Mouse (Mus musculus) MEL (cell line): ENCODE data around the gene Tgm1.
A peak's percentile ranks its signal among the peaks of the same experiment; 100 is the strongest.

Experiments
- CTCF ChIP-seq, 3 experiments: IDR thresholded peaks in 2 of 3; conservative IDR thresholded peaks in 1 of 3; 2 replicates each; pipeline ENCODE4 v1.5.1; 2011 to 2012; ENCODE audit warnings: low read length in 3 of 3, low read depth in 2 of 3, mild to moderate bottlenecking in 2 of 3, improper control_type of control experiment in 1 of 3, inconsistent platforms in 1 of 3, mixed read lengths in 1 of 3, moderate library complexity in 1 of 3; ENCODE audit not compliant: control insufficient read depth in 1 of 3, insufficient read depth in 1 of 3, poor library complexity in 1 of 3, severe bottlenecking in 1 of 3
- EP300 ChIP-seq, 2 experiments: IDR thresholded peaks; 2 replicates each; pipeline ENCODE4 v1.6.1; 2011; ENCODE audit warnings: improper control_type of control experiment in 2 of 2, low read length in 2 of 2, low read depth in 1 of 2, mild to moderate bottlenecking in 1 of 2
- MAX ChIP-seq: IDR thresholded peaks from 2 replicates; pipeline ENCODE4 v1.6.1; 2011; ENCODE audit warnings: low read length, improper control_type of control experiment
- POLR2A ChIP-seq, 2 experiments: IDR thresholded peaks; 2 replicates each; pipeline ENCODE4 v1.6.1; 2011 to 2012; ENCODE audit warnings: low read length in 2 of 2, mild to moderate bottlenecking in 2 of 2, control low read depth in 1 of 2, improper control_type of control experiment in 1 of 2, low read depth in 1 of 2, moderate library complexity in 1 of 2; ENCODE audit not compliant: control insufficient read depth in 1 of 2, insufficient read depth in 1 of 2, poor library complexity in 1 of 2
- RCOR1 ChIP-seq: IDR thresholded peaks from 2 replicates; pipeline ENCODE4 v1.6.1; 2012; ENCODE audit warnings: low read depth, mild to moderate bottlenecking, inconsistent platforms, low read length, improper control_type of control experiment
- SIN3A ChIP-seq: IDR thresholded peaks from 2 replicates; pipeline ENCODE4 v1.6.1; 2012; ENCODE audit warnings: low read length, improper control_type of control experiment, inconsistent platforms
- TCF12 ChIP-seq: IDR thresholded peaks from 2 replicates; pipeline ENCODE4 v1.6.1; 2014; ENCODE audit warnings: low read depth, mild to moderate bottlenecking, inconsistent platforms, low read length, improper control_type of control experiment, moderate library complexity
- UBTF ChIP-seq: IDR thresholded peaks from 2 replicates; pipeline ENCODE4 v1.6.1; 2012; ENCODE audit warnings: low read depth, mild to moderate bottlenecking, inconsistent platforms, low read length, improper control_type of control experiment, moderate library complexity, borderline replicate concordance; ENCODE audit not compliant: insufficient read depth
- ZNF384 ChIP-seq: IDR thresholded peaks from 2 replicates; pipeline ENCODE4 v1.6.1; 2012; ENCODE audit warnings: low read depth, mild to moderate bottlenecking, inconsistent platforms, low read length, improper control_type of control experiment

DNA sequence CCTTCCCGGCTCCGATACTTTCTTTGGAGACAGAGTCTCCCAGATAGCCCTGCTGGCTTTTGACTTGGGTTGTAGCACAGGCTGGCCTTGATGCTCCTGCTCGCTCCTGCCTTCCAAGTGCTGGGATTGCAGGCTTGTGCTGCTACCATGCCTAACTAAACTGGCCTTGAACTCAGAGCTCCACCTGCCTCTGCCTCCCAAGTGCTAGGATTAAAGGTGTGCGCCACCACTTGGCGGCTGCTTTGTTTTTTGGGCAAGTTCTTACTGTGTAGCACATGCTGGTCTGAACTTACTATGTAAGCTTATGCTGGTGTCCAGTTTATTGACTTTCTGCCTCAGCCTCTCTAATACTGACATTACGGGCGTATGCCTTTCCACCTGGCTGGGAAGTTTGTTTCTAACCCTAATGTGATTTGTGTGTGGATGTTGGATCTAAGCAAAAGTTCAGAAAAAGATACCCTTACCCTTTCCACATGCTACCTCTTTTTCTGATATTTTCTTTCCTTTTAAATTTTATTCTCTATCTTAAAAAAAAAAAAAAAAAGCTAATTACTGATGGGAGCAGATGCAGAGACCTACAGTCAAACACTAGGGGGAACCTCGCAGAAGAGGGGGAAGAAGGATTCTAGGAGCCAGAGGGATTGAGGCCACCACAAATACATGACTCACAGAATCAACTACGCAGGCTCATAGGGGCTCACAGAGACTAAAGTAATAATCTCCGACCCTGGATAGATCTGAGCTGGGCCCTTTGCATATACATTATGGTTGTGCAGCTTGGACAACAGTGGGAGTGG is 33.5 kb upstream of the Tgm1 start:
- TF ChIP-seq EP300 (IDR thresholded peaks at IDR 0.05; ENCODE audit: low read depth in 1 of 2, low read length in 2 of 2), result no peak
- TF ChIP-seq ZNF384, result peak; percentile 47; the same call in 1 of the 2 replicates
- no peak for TF ChIP-seq RCOR1
- peak in 1 of 3 experiments; percentile 10; a peak in 1 of 6 replicates for TF ChIP-seq CTCF (IDR thresholded peaks at IDR 0.05 in 2 of 3, conservative IDR thresholded peaks at IDR 0.05 in 1 of 3; ENCODE audit: control insufficient read depth in 1 of 3, insufficient read depth in 1 of 3, low read depth in 2 of 3, low read length in 3 of 3, poor library complexity in 1 of 3, severe bottlenecking in 1 of 3)
- no peak for TF ChIP-seq SIN3A
- TF ChIP-seq TCF12, result no peak
- no peak for TF ChIP-seq UBTF
- no peak for TF ChIP-seq MAX
- no peak for TF ChIP-seq POLR2A (IDR thresholded peaks at IDR 0.05; ENCODE audit: control insufficient read depth in 1 of 2, insufficient read depth in 1 of 2, low read depth in 1 of 2, low read length in 2 of 2, poor library complexity in 1 of 2)
